Comparison of ENCODE assay signal across 8 mouse cellular contexts in genomic region chr12:85200929-85201829, GRCm38 (mm10). TPM values are rescaled to one million over a fixed set of nuclear protein-coding genes. Genes with fewer than 3 reads are reported as not detected.
A peak's percentile ranks its signal among the peaks of the same experiment; 100 is the strongest.
DNase-seq lines count a peak whose midpoint lies in the region; ATAC-seq and TF ChIP-seq lines count a peak whose summit lies in the region.

No protein-coding gene starts in this region.

- H3K9me3 ChIP-seq in kidney, postnatal 0 days (replicated peaks; ENCODE audit: low read length) = no peaks in the 10 kb centered on the region
- no peaks in the 10 kb centered on the region for H3K9me3 ChIP-seq in hindbrain, postnatal 0 days (ENCODE audit: low read length)

- no peak overlapping the region for H3K9ac ChIP-seq in kidney, postnatal 0 days (ENCODE audit: low read depth, low read length)
- no peak overlapping the region for H3K9ac ChIP-seq in hindbrain, postnatal 0 days (replicated peaks; ENCODE audit: low read length)

- 20% methylated on average over 24 of the region's 24 CpGs for WGBS in kidney, postnatal 0 days
- WGBS in hindbrain, postnatal 0 days = 17% methylated on average over 24 of the region's 24 CpGs

- 0 out of 2 replicates have a peak, but pooled peaks have one; percentile 4 for TF ChIP-seq CTCF in kidney, postnatal 0 days (IDR thresholded peaks at IDR 0.05; ENCODE audit: low read depth)
- peak; percentile 36; the same call in 1 of the 2 replicates for TF ChIP-seq CTCF in hindbrain, postnatal 0 days (IDR thresholded peaks at IDR 0.05; ENCODE audit: low read depth)

- H3K27ac ChIP-seq in kidney, postnatal 0 days = no peak overlapping the region
- H3K27ac ChIP-seq in hindbrain, postnatal 0 days = peak overlapping the region; percentile 66; the same call in 1 of the 2 replicates

- ATAC-seq in kidney, postnatal 0 days (replicated peaks; ENCODE audit: low FRiP score, low read depth) = 0 out of 2 replicates have a peak, but pooled peaks have one; percentile 1
- peak; percentile 92 for ATAC-seq in hindbrain, postnatal 0 days
- no peak for ATAC-seq in erythroblast, adult 5-6 weeks (replicated peaks; ENCODE audit: low FRiP score, poor library complexity, severe bottlenecking)

- H3K36me3 ChIP-seq in kidney, postnatal 0 days (ENCODE audit: insufficient read depth, low read length) = no peaks in the 10 kb centered on the region
- H3K36me3 ChIP-seq in hindbrain, postnatal 0 days (ENCODE audit: insufficient read depth, low read length) = no peaks in the 10 kb centered on the region

- H3K4me3 ChIP-seq in kidney, postnatal 0 days (replicated peaks; ENCODE audit: low read depth, low read length) = no peak overlapping the region
- no peak overlapping the region for H3K4me3 ChIP-seq in hindbrain, postnatal 0 days (ENCODE audit: low read length)

- H3K27me3 ChIP-seq in kidney, postnatal 0 days (ENCODE audit: insufficient read depth, low read length) = 0 out of 2 replicates have a peak, but pooled peaks cover 3% of the 10 kb centered on the region
- H3K27me3 ChIP-seq in hindbrain, postnatal 0 days (ENCODE audit: insufficient read depth, low read length) = no peaks in the 10 kb centered on the region

- no peak for DNase-seq in kidney, postnatal 0 days (ENCODE audit: low spot score)
- DNase-seq in kidney, adult 11 months = no peak
- DNase-seq in embryo, embryonic 11 days = peak; percentile 54
- peak; percentile 73 for DNase-seq in hindbrain, postnatal 0 days (ENCODE audit: low spot score)
- peak; percentile 31 for DNase-seq in neural tube, embryonic 10.5 days (ENCODE audit: extremely low spot score, low spot score)
- no peak for DNase-seq in frontal cortex, adult 2 months (ENCODE audit: extremely low spot score in 1 of 2, low spot score in 1 of 2)
- DNase-seq in adrenal gland, adult 8-10 months = no peak

- 0 out of 2 replicates have a peak, but pooled peaks cover 9% of the 10 kb centered on the region for H3K4me1 ChIP-seq in kidney, postnatal 0 days (replicated peaks; ENCODE audit: insufficient read depth, low read length)
- H3K4me1 ChIP-seq in hindbrain, postnatal 0 days (ENCODE audit: insufficient read depth, low read length) = peaks cover 5% of the 10 kb centered on the region

- no peak overlapping the region for H3K4me2 ChIP-seq in kidney, postnatal 0 days (ENCODE audit: low read length)
- peak overlapping the region; percentile 13; the same call in 1 of the 2 replicates for H3K4me2 ChIP-seq in hindbrain, postnatal 0 days (ENCODE audit: low read depth, low read length)

RNA-seq across cellular contexts. Expression of gene Eif2b2, which starts 18.1 kb away (rescaled TPM):
- 76.0 and 82.0 TPM in 2 replicates for polyA plus RNA-seq in kidney, postnatal 0 days (2015; fragmentation: Nextera tagmentation; extraction: Ambion mirVana)
- 38.9 and 91.0 TPM in 2 replicates for total RNA-seq in hindbrain, postnatal 0 days (2014; rRNA removed)
- polyA plus RNA-seq in hindbrain, postnatal 0 days (2015; fragmentation: Nextera tagmentation; extraction: Ambion mirVana) = 86.6 and 87.9 TPM in 2 replicates
- total RNA-seq in erythroblast, adult 5-6 weeks (2015; ENCODE audit: low replicate concordance) = 12.1 and 12.5 TPM in 2 replicates
- 9.5 and 14.4 TPM in 2 replicates for total RNA-seq in erythroblast, adult 5-6 weeks (2017; ENCODE audit: low replicate concordance)
- polyA plus RNA-seq in frontal cortex, adult 2 months (2012; rRNA removed) = 87.8 and 91.3 TPM in 2 replicates
- total RNA-seq in adrenal gland, adult 8-10 months (2022) = 100 to 1,000 TPM in 3 of 4 experiments, 10 to 100 TPM in 1; 91.5 to 111 (median 106) TPM

RNA-seq across cellular contexts. Expression of gene Pgf, which starts 23.6 kb away (rescaled TPM):
- polyA plus RNA-seq in kidney, postnatal 0 days (2015; fragmentation: Nextera tagmentation; extraction: Ambion mirVana) = 5.6 and 6.1 TPM in 2 replicates
- 2.9 and 5.0 TPM in 2 replicates for total RNA-seq in hindbrain, postnatal 0 days (2014; rRNA removed)
- 10.0 TPM in 2 replicates for polyA plus RNA-seq in hindbrain, postnatal 0 days (2015; fragmentation: Nextera tagmentation; extraction: Ambion mirVana)
- total RNA-seq in erythroblast, adult 5-6 weeks (2015; ENCODE audit: low replicate concordance) = not detected in 2 replicates
- not detected in 2 replicates for total RNA-seq in erythroblast, adult 5-6 weeks (2017; ENCODE audit: low replicate concordance)
- polyA plus RNA-seq in frontal cortex, adult 2 months (2012; rRNA removed) = 3.6 and 4.0 TPM in 2 replicates
- total RNA-seq in adrenal gland, adult 8-10 months (2022) = 1 to 10 TPM; 2.4 to 5.9 (median 4.5) TPM

RNA-seq across cellular contexts. Expression of gene Rps6kl1, which starts 50.1 kb away (rescaled TPM):
- 0.87 and 1.1 TPM in 2 replicates for polyA plus RNA-seq in kidney, postnatal 0 days (2015; fragmentation: Nextera tagmentation; extraction: Ambion mirVana)
- 42.0 TPM in 2 replicates for total RNA-seq in hindbrain, postnatal 0 days (2014; rRNA removed)
- 29.3 and 30.8 TPM in 2 replicates for polyA plus RNA-seq in hindbrain, postnatal 0 days (2015; fragmentation: Nextera tagmentation; extraction: Ambion mirVana)
- not detected in 2 replicates for total RNA-seq in erythroblast, adult 5-6 weeks (2015; ENCODE audit: low replicate concordance)
- total RNA-seq in erythroblast, adult 5-6 weeks (2017; ENCODE audit: low replicate concordance) = not detected in 2 replicates
- polyA plus RNA-seq in frontal cortex, adult 2 months (2012; rRNA removed) = 35.6 and 40.1 TPM in 2 replicates
- 1 to 10 TPM; 1.0 to 2.3 (median 1.8) TPM for total RNA-seq in adrenal gland, adult 8-10 months (2022)

Comparison
In these comparisons a context has a peak if more than half of its experiments do, and no peak if none do; other contexts are left out.
1. DNase-seq: peak in embryo, embryonic 11 days (single experiment), hindbrain, postnatal 0 days (single experiment) and neural tube, embryonic 10.5 days (single experiment); none in kidney, postnatal 0 days (single experiment), kidney, adult 11 months (single experiment), frontal cortex, adult 2 months (0 of 2) and adrenal gland, adult 8-10 months (single experiment).
2. RNA of gene Rps6kl1, which starts 50.1 kb away (total RNA-seq): 42.0 TPM in hindbrain, postnatal 0 days; 1.0 to 2.3 TPM in adrenal gland, adult 8-10 months and not detected in erythroblast, adult 5-6 weeks; every median in the first group is over 10 times any median in the second.